Mouse (Mus musculus) MEL (cell line): ENCODE measurements around the gene Fgf6. TPM values are rescaled to one million over a fixed set of nuclear protein-coding genes. Genes with fewer than 3 reads are reported as not detected.

Experiments
- DNase-seq: peaks from one replicate; pipeline ENCODE4 v3.0.0; 2011; ENCODE audit warnings: low read depth, low spot score
- H3K27ac ChIP-seq: 2 replicates; pipeline ENCODE4 v1.5.1; 2012; ENCODE audit warnings: low read depth, mild to moderate bottlenecking, control low read depth, low read length, moderate library complexity; ENCODE audit not compliant: control insufficient read depth
- H3K27me3 ChIP-seq, 2 experiments: fragments of 150-350 bp in 1 of 2; sonication (generic) in 1 of 2; 2 replicates each; pipeline ENCODE4 v1.6.1; 2012; ENCODE audit warnings: low read length in 2 of 2, mild to moderate bottlenecking in 2 of 2, improper control_type of control experiment in 1 of 2, moderate library complexity in 1 of 2; ENCODE audit not compliant: insufficient read depth in 2 of 2, control insufficient read depth in 1 of 2
- H3K36me3 ChIP-seq, 2 experiments: 2 replicates each; pipeline ENCODE4 v1.6.1; 2012 to 2014; ENCODE audit warnings: low read length in 2 of 2, improper control_type of control experiment in 1 of 2, inconsistent platforms in 1 of 2, mild to moderate bottlenecking in 1 of 2; ENCODE audit not compliant: insufficient read depth in 2 of 2, control insufficient read depth in 1 of 2
- H3K4me1 ChIP-seq, 2 experiments: fragments of 150-350 bp in 1 of 2; sonication (generic) in 1 of 2; 2 replicates each; pipeline ENCODE4 v1.6.1; 2012; ENCODE audit warnings: low read length in 2 of 2, improper control_type of control experiment in 1 of 2, mild to moderate bottlenecking in 1 of 2; ENCODE audit not compliant: insufficient read depth in 2 of 2, control insufficient read depth in 1 of 2
- H3K4me3 ChIP-seq, 2 experiments: fragments of 150-350 bp in 1 of 2; sonication (generic) in 1 of 2; 2 replicates each; pipeline ENCODE4 v1.5.1; 2012; ENCODE audit warnings: low read depth in 2 of 2, low read length in 2 of 2, mild to moderate bottlenecking in 2 of 2, moderate library complexity in 2 of 2, control low read depth in 1 of 2, improper control_type of control experiment in 1 of 2; ENCODE audit not compliant: control insufficient read depth in 1 of 2, insufficient read depth in 1 of 2
- H3K79me2 ChIP-seq: 2 replicates; pipeline ENCODE4 v1.6.1; 2012; ENCODE audit warnings: mild to moderate bottlenecking, low read length, moderate library complexity; ENCODE audit not compliant: control insufficient read depth, poor library complexity, insufficient read depth
- H3K9ac ChIP-seq: 2 replicates; pipeline ENCODE4 v1.6.1; 2012; ENCODE audit warnings: low read depth, mild to moderate bottlenecking, control low read depth, low read length, moderate library complexity; ENCODE audit not compliant: control insufficient read depth, poor library complexity, severe bottlenecking
- H3K9me3 ChIP-seq: fragments of 150-350 bp; sonication (generic); replicated peaks from 2 replicates; pipeline ENCODE4 v1.6.1; 2012; ENCODE audit warnings: mild to moderate bottlenecking, low read length, improper control_type of control experiment, moderate library complexity; ENCODE audit not compliant: insufficient read depth
- CHD2 ChIP-seq: IDR thresholded peaks from 2 replicates; pipeline ENCODE4 v1.6.1; 2011; ENCODE audit warnings: low read length, improper control_type of control experiment
- CTCF ChIP-seq, 3 experiments: IDR thresholded peaks in 2 of 3; conservative IDR thresholded peaks in 1 of 3; 2 replicates each; pipeline ENCODE4 v1.5.1; 2011 to 2012; ENCODE audit warnings: low read length in 3 of 3, low read depth in 2 of 3, mild to moderate bottlenecking in 2 of 3, improper control_type of control experiment in 1 of 3, inconsistent platforms in 1 of 3, mixed read lengths in 1 of 3, moderate library complexity in 1 of 3; ENCODE audit not compliant: control insufficient read depth in 1 of 3, insufficient read depth in 1 of 3, poor library complexity in 1 of 3, severe bottlenecking in 1 of 3
- GABPA ChIP-seq: IDR thresholded peaks from 2 replicates; pipeline ENCODE4 v1.6.1; 2012; ENCODE audit warnings: low read depth, mild to moderate bottlenecking, inconsistent platforms, low read length, improper control_type of control experiment, moderate library complexity
- GATA1 ChIP-seq: IDR thresholded peaks from 2 replicates; pipeline ENCODE4 v1.6.1; 2011; ENCODE audit warnings: low read depth, low read length, improper control_type of control experiment
- HCFC1 ChIP-seq: IDR thresholded peaks from 2 replicates; pipeline ENCODE4 v1.6.1; 2012; ENCODE audit warnings: low read depth, mild to moderate bottlenecking, inconsistent platforms, low read length, improper control_type of control experiment, moderate library complexity
- KAT2A ChIP-seq: conservative IDR thresholded peaks from 2 replicates; pipeline ENCODE4 v1.6.1; 2012; ENCODE audit warnings: low read depth, low read length, improper control_type of control experiment, inconsistent platforms
- MAZ ChIP-seq: IDR thresholded peaks from 2 replicates; pipeline ENCODE4 v1.6.1; 2012; ENCODE audit warnings: low read depth, mild to moderate bottlenecking, inconsistent platforms, low read length, improper control_type of control experiment
- MYC ChIP-seq: IDR thresholded peaks from 2 replicates; pipeline ENCODE4 v1.6.1; 2011; ENCODE audit warnings: low read depth, mild to moderate bottlenecking, low read length, improper control_type of control experiment, moderate library complexity
- NELFE ChIP-seq: IDR thresholded peaks from 2 replicates; pipeline ENCODE4 v1.6.1; 2011; ENCODE audit warnings: low read depth, low read length, improper control_type of control experiment
- NRF1 ChIP-seq: IDR thresholded peaks from 2 replicates; pipeline ENCODE4 v1.6.1; 2014; ENCODE audit warnings: low read depth, mild to moderate bottlenecking, inconsistent platforms, low read length, improper control_type of control experiment, moderate library complexity; ENCODE audit not compliant: poor library complexity, insufficient read depth, severe bottlenecking
- POLR2AphosphoS5 ChIP-seq: IDR thresholded peaks from 2 replicates; pipeline ENCODE4 v1.6.1; 2012; ENCODE audit warnings: low read depth, borderline replicate concordance, mild to moderate bottlenecking, inconsistent platforms, low read length, moderate library complexity, mixed read lengths
- RAD21 ChIP-seq: IDR thresholded peaks from 2 replicates; pipeline ENCODE4 v1.6.1; 2011; ENCODE audit warnings: mild to moderate bottlenecking, low read depth, low read length, improper control_type of control experiment
- RCOR1 ChIP-seq: IDR thresholded peaks from 2 replicates; pipeline ENCODE4 v1.6.1; 2012; ENCODE audit warnings: low read depth, mild to moderate bottlenecking, inconsistent platforms, low read length, improper control_type of control experiment
- SIN3A ChIP-seq: IDR thresholded peaks from 2 replicates; pipeline ENCODE4 v1.6.1; 2012; ENCODE audit warnings: low read length, improper control_type of control experiment, inconsistent platforms
- TAL1 ChIP-seq: IDR thresholded peaks from 2 replicates; pipeline ENCODE4 v1.6.1; 2012; ENCODE audit warnings: mild to moderate bottlenecking, inconsistent platforms, low read length, moderate library complexity, mixed read lengths
- TBP ChIP-seq: IDR thresholded peaks from 2 replicates; pipeline ENCODE4 v1.8.0; 2011; ENCODE audit warnings: low read depth, low read length, improper control_type of control experiment
- TCF12 ChIP-seq: IDR thresholded peaks from 2 replicates; pipeline ENCODE4 v1.6.1; 2014; ENCODE audit warnings: low read depth, mild to moderate bottlenecking, inconsistent platforms, low read length, improper control_type of control experiment, moderate library complexity
- ZKSCAN1 ChIP-seq: IDR thresholded peaks from 2 replicates; pipeline ENCODE4 v1.6.1; 2012; ENCODE audit warnings: low read depth, mild to moderate bottlenecking, inconsistent platforms, low read length, improper control_type of control experiment, moderate library complexity
- polyA plus RNA-seq, 2 experiments: library from polyadenylated mRNA; stranded (reverse) in 1 of 2; unstranded in 1 of 2; fragments of >175 nt in 1 of 2; fragments of >200 nt in 1 of 2; gene quantifications; 2 replicates each; pipeline versions ENCODE4 v1.2.1 to v1.2.4; 2012; ENCODE audit warnings: low replicate concordance in 2 of 2, low read depth in 1 of 2; ENCODE audit not compliant: insufficient read length in 2 of 2, insufficient read depth in 1 of 2, missing spikeins in 1 of 2
- total RNA-seq: library from RNA; depleted of rRNA; stranded (reverse); fragments of 300-350 nt; gene quantifications from 2 replicates; pipeline ENCODE4 v1.2.3, GENCODE M21; 2012

Fgf6 gene
- total and polyA plus RNA-seq, 3 experiments = not detected

DNA sequence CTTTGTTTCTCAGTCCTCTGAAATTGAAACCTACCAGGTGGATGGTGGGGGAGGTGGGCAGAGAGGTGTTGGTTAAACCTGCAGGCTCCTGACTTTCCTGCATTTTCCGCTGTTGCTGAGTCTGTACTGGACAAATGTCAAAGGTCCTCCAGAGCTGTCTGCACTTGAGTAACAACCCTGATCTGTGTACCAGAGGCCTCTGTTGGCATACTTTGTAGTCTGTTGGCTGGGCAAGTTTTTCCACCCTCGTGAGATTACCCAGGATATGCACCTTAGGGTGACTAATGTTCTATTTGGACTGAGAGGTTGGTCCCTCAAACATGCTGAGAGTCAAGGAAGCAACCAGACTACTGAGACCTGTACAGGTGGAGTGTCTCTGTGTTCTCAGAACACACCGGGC lies 8.8 kb upstream of the Fgf6 start:
- TF ChIP-seq ZKSCAN1 (no peak), NRF1 (no peak), TCF12 (no peak), NELFE (no peak), MYC (no peak), TAL1 (no peak)

DNA sequence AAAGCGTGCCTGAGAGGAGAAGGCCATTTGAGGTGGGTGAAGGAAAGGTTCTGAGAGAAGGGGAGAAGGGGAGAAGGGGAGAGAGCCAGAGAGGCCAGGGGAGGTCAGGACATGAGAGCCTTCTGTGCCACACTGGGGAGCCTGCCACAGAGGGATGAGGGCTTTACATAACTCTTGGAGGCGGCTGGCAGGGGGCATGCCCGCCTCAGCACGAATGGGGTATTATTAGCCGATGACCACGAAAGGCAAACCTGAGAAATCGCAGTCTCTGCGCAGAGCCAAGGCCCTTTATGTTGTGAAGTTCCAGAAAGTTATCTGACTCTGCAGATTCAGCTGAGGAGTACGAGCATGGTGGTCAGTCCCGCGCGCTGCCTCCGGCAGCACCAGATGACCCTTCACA lies 5.4 kb upstream of the Fgf6 start:
- Histone ChIP-seq H3K9ac (no peak overlapping the region), H3K27me3 (no peaks in the 10 kb centered on the region; a peak in 1 of 4 replicates), H3K4me1 (no peaks in the 10 kb centered on the region), H3K9me3 (no peaks in the 10 kb centered on the region), H3K79me2 (no peaks in the 10 kb centered on the region), H3K27ac (no peak overlapping the region), H3K36me3 (no peaks in the 10 kb centered on the region), H3K4me3 (no peak overlapping the region)
- DNase-seq = no peak
- TF ChIP-seq TAL1 (no peak), TCF12 (no peak), GABPA (no peak), HCFC1 (no peak), TBP (no peak), CHD2 (no peak), CTCF (IDR thresholded peaks at IDR 0.05 in 2 of 3, conservative IDR thresholded peaks at IDR 0.05 in 1 of 3; ENCODE audit: control insufficient read depth in 1 of 3, insufficient read depth in 1 of 3, low read depth in 2 of 3, low read length in 3 of 3, poor library complexity in 1 of 3, severe bottlenecking in 1 of 3) (no peak), POLR2AphosphoS5 (no peak), RAD21 (no peak), MAZ (no peak), SIN3A (no peak), GATA1 (no peak), KAT2A (no peak), RCOR1 (no peak)

More for the DNA sequence above, 8.8 kb upstream of the Fgf6 start:
- H3K4me3 ChIP-seq = no peak overlapping the region
- H3K79me2 ChIP-seq = no peaks in the 10 kb centered on the region
- H3K9me3 ChIP-seq = no peaks in the 10 kb centered on the region
- H3K4me1 ChIP-seq = no peaks in the 10 kb centered on the region
- no peak overlapping the region for H3K27ac ChIP-seq
- no peak for DNase-seq
- no peaks in the 10 kb centered on the region; a peak in 1 of 4 replicates for H3K27me3 ChIP-seq
- no peaks in the 10 kb centered on the region for H3K36me3 ChIP-seq
- H3K9ac ChIP-seq = no peak overlapping the region
